Mouse (Mus musculus) G1E (cell line): ENCODE results near the gene Hikeshi.

ENCODE experiments used
- CTCF ChIP-seq: IDR thresholded peaks from 2 replicates; pipeline ENCODE4 v1.5.1; 2012; ENCODE audit warnings: low read depth, low read length, inconsistent platforms, mixed read lengths
- GATA1 ChIP-seq: IDR thresholded peaks from 2 replicates; pipeline ENCODE4 v1.6.1; 2012; ENCODE audit warnings: borderline replicate concordance, low read length, inconsistent platforms, mixed read lengths
- POLR2AphosphoS5 ChIP-seq: IDR thresholded peaks from 2 replicates; pipeline ENCODE4 v1.6.1; 2012; ENCODE audit warnings: low read depth, low read length, inconsistent platforms; ENCODE audit not compliant: insufficient replicate concordance

- no peak for TF ChIP-seq CTCF
- no peak for TF ChIP-seq GATA1
- no peak for TF ChIP-seq POLR2AphosphoS5
Observed at GRCm38 (mm10) chr7:89980133-89980484, 39.1 kb upstream of the Hikeshi start.
